Mouse (Mus musculus) spleen, embryonic (tissue): ENCODE measurements around the gene Mkks.

Source experiments
- CTCF ChIA-PET: fragments of 350-600 bp; sonication (Branson Sonifier 250); formaldehyde crosslinking; loops from one replicate; lab custom pipeline; 2022; lab: Charles Lee

Mkks gene

GRCm38 (mm10) chr2:136835882-136836281 lies 55.3 kb downstream of the Mkks start:
- CTCF ChIA-PET = no interaction called here

- CTCF ChIA-PET = no interaction called here
Measured at GRCm38 (mm10) chr2:136834715-136835075, 56.5 kb downstream of the Mkks start.

- CTCF ChIA-PET = no interaction called here
Measured at GRCm38 (mm10) chr2:136833976-136834714, 57.0 kb downstream of the Mkks start.

- CTCF ChIA-PET = no interaction called here
Measured at GRCm38 (mm10) chr2:136832936-136833335, 58.3 kb downstream of the Mkks start.

GRCm38 (mm10) chr2:136827612-136828011 lies 63.6 kb downstream of the Mkks start:
- CTCF ChIA-PET = no interaction called here
